Mouse (Mus musculus): ENCODE results near the gene Wdr72. TPM values are rescaled to one million over a fixed set of nuclear protein-coding genes. Genes with fewer than 3 reads are reported as not detected.

Gene Wdr72
- total and polyA plus RNA-seq, 3 experiments = 0.18 to 0.25 (median 0.23) TPM

- DNase-seq = no peak
- no peak overlapping the region for H3K4me3 ChIP-seq
- no peaks in the 10 kb centered on the region for H3K27me3 ChIP-seq (ENCODE audit: control insufficient read depth, insufficient read depth, low read length)
- intact Hi-C loops (cut with DNase I) = no loop called here
- no peak overlapping the region for H3K27ac ChIP-seq
- TF ChIP-seq CTCF (IDR thresholded peaks at IDR 0.05) (no peak), POLR2A (IDR thresholded peaks at IDR 0.05; ENCODE audit: insufficient read depth, low read depth, low read length) (no peak), EP300 (IDR thresholded peaks at IDR 0.05; ENCODE audit: insufficient read depth, low read depth, low read length) (no peak)
- no peak overlapping the region for H3K9ac ChIP-seq (ENCODE audit: low read depth, low read length)
- no peaks in the 10 kb centered on the region for H3K36me3 ChIP-seq (ENCODE audit: control insufficient read depth, insufficient read depth, low read length)
- no peaks in the 10 kb centered on the region for H3K4me1 ChIP-seq (ENCODE audit: control insufficient read depth, insufficient read depth, low read length)
- no peaks in the 10 kb centered on the region for H3K79me2 ChIP-seq (replicated peaks; ENCODE audit: control insufficient read depth, insufficient read depth, low read length)
- WGBS = 60% methylated on average over 4 of the region's 4 CpGs
These were observed 137.9 kb downstream of the Wdr72 start for GRCm38 (mm10) chr9:74248084-74248483.

DNA sequence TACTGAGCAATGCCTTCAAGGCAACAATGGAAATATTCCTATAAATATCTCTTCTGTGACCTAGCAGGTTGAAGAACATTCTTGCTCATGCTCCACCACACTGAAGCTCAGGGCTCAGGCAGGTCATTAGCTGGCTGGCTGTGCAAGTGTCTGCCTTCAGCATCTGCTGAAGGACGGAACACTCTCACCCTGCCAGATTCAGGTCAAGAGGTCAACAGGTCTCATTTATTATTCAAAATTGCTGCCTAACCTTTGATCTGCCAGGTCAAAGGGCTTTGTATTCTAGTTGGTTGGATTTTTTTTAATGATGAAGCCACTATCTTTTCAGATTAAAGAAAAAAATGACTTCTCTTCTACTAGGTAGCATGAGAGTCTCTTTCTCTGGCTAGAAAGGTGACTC lies 139.3 kb downstream of the Wdr72 start:
- H3K4me1 ChIP-seq (ENCODE audit: control insufficient read depth, insufficient read depth, low read length) = no peaks in the 10 kb centered on the region
- no peak overlapping the region for H3K27ac ChIP-seq
- DNase-seq = no peak
- intact Hi-C loops (cut with DNase I) = no loop called here
- H3K4me3 ChIP-seq = no peak overlapping the region
- no peak overlapping the region for H3K9ac ChIP-seq (ENCODE audit: low read depth, low read length)
- H3K36me3 ChIP-seq (ENCODE audit: control insufficient read depth, insufficient read depth, low read length) = no peaks in the 10 kb centered on the region
- TF ChIP-seq POLR2A (IDR thresholded peaks at IDR 0.05; ENCODE audit: insufficient read depth, low read depth, low read length) = no peak
- TF ChIP-seq EP300 (IDR thresholded peaks at IDR 0.05; ENCODE audit: insufficient read depth, low read depth, low read length) = no peak
- no peak for TF ChIP-seq CTCF (IDR thresholded peaks at IDR 0.05)
- H3K27me3 ChIP-seq (ENCODE audit: control insufficient read depth, insufficient read depth, low read length) = no peaks in the 10 kb centered on the region
- 59% methylated on average over 1 of the region's 1 CpGs for WGBS
- no peaks in the 10 kb centered on the region for H3K79me2 ChIP-seq (replicated peaks; ENCODE audit: control insufficient read depth, insufficient read depth, low read length)

- TF ChIP-seq POLR2A (IDR thresholded peaks at IDR 0.05; ENCODE audit: insufficient read depth, low read depth, low read length) (no peak), EP300 (IDR thresholded peaks at IDR 0.05; ENCODE audit: insufficient read depth, low read depth, low read length) (no peak), CTCF (IDR thresholded peaks at IDR 0.05) (no peak)
- intact Hi-C loops (cut with DNase I) = no loop called here
- Histone ChIP-seq H3K4me3 (no peak overlapping the region), H3K4me1 (ENCODE audit: control insufficient read depth, insufficient read depth, low read length) (no peaks in the 10 kb centered on the region), H3K79me2 (replicated peaks; ENCODE audit: control insufficient read depth, insufficient read depth, low read length) (no peaks in the 10 kb centered on the region), H3K36me3 (ENCODE audit: control insufficient read depth, insufficient read depth, low read length) (no peaks in the 10 kb centered on the region), H3K27ac (no peak overlapping the region), H3K27me3 (ENCODE audit: control insufficient read depth, insufficient read depth, low read length) (no peaks in the 10 kb centered on the region), H3K9ac (ENCODE audit: low read depth, low read length) (no peak overlapping the region)
- no peak for DNase-seq
- 57% methylated on average over 1 of the region's 1 CpGs for WGBS
These were observed 140.4 kb downstream of the Wdr72 start for GRCm38 (mm10) chr9:74250522-74250921.

GRCm38 (mm10) chr9:74258389-74258788 lies 148.2 kb downstream of the Wdr72 start:
- no peaks in the 10 kb centered on the region for H3K4me1 ChIP-seq (ENCODE audit: control insufficient read depth, insufficient read depth, low read length)
- no peak for DNase-seq
- H3K9ac ChIP-seq (ENCODE audit: low read depth, low read length) = no peak overlapping the region
- intact Hi-C loops (cut with DNase I) = no loop called here
- TF ChIP-seq CTCF (IDR thresholded peaks at IDR 0.05) (no peak), POLR2A (IDR thresholded peaks at IDR 0.05; ENCODE audit: insufficient read depth, low read depth, low read length) (no peak), EP300 (IDR thresholded peaks at IDR 0.05; ENCODE audit: insufficient read depth, low read depth, low read length) (no peak)
- H3K27me3 ChIP-seq (ENCODE audit: control insufficient read depth, insufficient read depth, low read length) = no peaks in the 10 kb centered on the region
- 82% methylated on average over 4 of the region's 4 CpGs for WGBS
- no peak overlapping the region for H3K27ac ChIP-seq
- no peaks in the 10 kb centered on the region for H3K79me2 ChIP-seq (replicated peaks; ENCODE audit: control insufficient read depth, insufficient read depth, low read length)
- H3K4me3 ChIP-seq = no peak overlapping the region
- H3K36me3 ChIP-seq (ENCODE audit: control insufficient read depth, insufficient read depth, low read length) = no peaks in the 10 kb centered on the region

GRCm38 (mm10) chr9:74277752-74278385 lies 167.7 kb downstream of the Wdr72 start:
- Histone ChIP-seq H3K9ac (ENCODE audit: low read depth, low read length) (no peak overlapping the region), H3K4me3 (no peak overlapping the region), H3K4me1 (ENCODE audit: control insufficient read depth, insufficient read depth, low read length) (no peaks in the 10 kb centered on the region), H3K79me2 (replicated peaks; ENCODE audit: control insufficient read depth, insufficient read depth, low read length) (no peaks in the 10 kb centered on the region), H3K36me3 (ENCODE audit: control insufficient read depth, insufficient read depth, low read length) (no peaks in the 10 kb centered on the region), H3K27ac (no peak overlapping the region), H3K27me3 (ENCODE audit: control insufficient read depth, insufficient read depth, low read length) (no peaks in the 10 kb centered on the region)
- 79% methylated on average over 14 of the region's 14 CpGs for WGBS
- TF ChIP-seq POLR2A (IDR thresholded peaks at IDR 0.05; ENCODE audit: insufficient read depth, low read depth, low read length) = no peak
- TF ChIP-seq EP300 (IDR thresholded peaks at IDR 0.05; ENCODE audit: insufficient read depth, low read depth, low read length) = no peak
- no peak for TF ChIP-seq CTCF (IDR thresholded peaks at IDR 0.05)
- intact Hi-C loops (cut with DNase I) = no loop called here
- no peak for DNase-seq

- TF ChIP-seq CTCF (IDR thresholded peaks at IDR 0.05) = no peak
- no peak for TF ChIP-seq EP300 (IDR thresholded peaks at IDR 0.05; ENCODE audit: insufficient read depth, low read depth, low read length)
- no peak for TF ChIP-seq POLR2A (IDR thresholded peaks at IDR 0.05; ENCODE audit: insufficient read depth, low read depth, low read length)
- intact Hi-C loops (cut with DNase I) = no loop called here
These were observed 171.9 kb downstream of the Wdr72 start for GRCm38 (mm10) chr9:74282072-74282471.

More at GRCm38 (mm10) chr9:74282072-74282471, 171.9 kb downstream of the Wdr72 start:
- Histone ChIP-seq H3K27ac (no peak overlapping the region), H3K36me3 (ENCODE audit: control insufficient read depth, insufficient read depth, low read length) (no peaks in the 10 kb centered on the region), H3K4me1 (ENCODE audit: control insufficient read depth, insufficient read depth, low read length) (no peaks in the 10 kb centered on the region), H3K79me2 (replicated peaks; ENCODE audit: control insufficient read depth, insufficient read depth, low read length) (no peaks in the 10 kb centered on the region), H3K27me3 (ENCODE audit: control insufficient read depth, insufficient read depth, low read length) (no peaks in the 10 kb centered on the region), H3K4me3 (no peak overlapping the region), H3K9ac (ENCODE audit: low read depth, low read length) (no peak overlapping the region)
- DNase-seq = no peak
- 63% methylated on average over 3 of the region's 3 CpGs for WGBS

All from heart, adult 2 months (tissue).